Mouse (Mus musculus) MEL (cell line): ENCODE measurements around the gene Fscn2. TPM values are rescaled to one million over a fixed set of nuclear protein-coding genes. Genes with fewer than 3 reads are reported as not detected.

Experiments used
- DNase-seq: peaks from one replicate; pipeline ENCODE4 v3.0.0; 2011; ENCODE audit warnings: low read depth, low spot score
- H3K27ac ChIP-seq: 2 replicates; pipeline ENCODE4 v1.5.1; 2012; ENCODE audit warnings: low read depth, mild to moderate bottlenecking, control low read depth, low read length, moderate library complexity; ENCODE audit not compliant: control insufficient read depth
- H3K27me3 ChIP-seq, 2 experiments: fragments of 150-350 bp in 1 of 2; sonication (generic) in 1 of 2; 2 replicates each; pipeline ENCODE4 v1.6.1; 2012; ENCODE audit warnings: low read length in 2 of 2, mild to moderate bottlenecking in 2 of 2, improper control_type of control experiment in 1 of 2, moderate library complexity in 1 of 2; ENCODE audit not compliant: insufficient read depth in 2 of 2, control insufficient read depth in 1 of 2
- H3K36me3 ChIP-seq, 2 experiments: 2 replicates each; pipeline ENCODE4 v1.6.1; 2012 to 2014; ENCODE audit warnings: low read length in 2 of 2, improper control_type of control experiment in 1 of 2, inconsistent platforms in 1 of 2, mild to moderate bottlenecking in 1 of 2; ENCODE audit not compliant: insufficient read depth in 2 of 2, control insufficient read depth in 1 of 2
- H3K4me1 ChIP-seq, 2 experiments: fragments of 150-350 bp in 1 of 2; sonication (generic) in 1 of 2; 2 replicates each; pipeline ENCODE4 v1.6.1; 2012; ENCODE audit warnings: low read length in 2 of 2, improper control_type of control experiment in 1 of 2, mild to moderate bottlenecking in 1 of 2; ENCODE audit not compliant: insufficient read depth in 2 of 2, control insufficient read depth in 1 of 2
- H3K4me3 ChIP-seq, 2 experiments: fragments of 150-350 bp in 1 of 2; sonication (generic) in 1 of 2; 2 replicates each; pipeline ENCODE4 v1.5.1; 2012; ENCODE audit warnings: low read depth in 2 of 2, low read length in 2 of 2, mild to moderate bottlenecking in 2 of 2, moderate library complexity in 2 of 2, control low read depth in 1 of 2, improper control_type of control experiment in 1 of 2; ENCODE audit not compliant: control insufficient read depth in 1 of 2, insufficient read depth in 1 of 2
- H3K79me2 ChIP-seq: 2 replicates; pipeline ENCODE4 v1.6.1; 2012; ENCODE audit warnings: mild to moderate bottlenecking, low read length, moderate library complexity; ENCODE audit not compliant: control insufficient read depth, poor library complexity, insufficient read depth
- H3K9ac ChIP-seq: 2 replicates; pipeline ENCODE4 v1.6.1; 2012; ENCODE audit warnings: low read depth, mild to moderate bottlenecking, control low read depth, low read length, moderate library complexity; ENCODE audit not compliant: control insufficient read depth, poor library complexity, severe bottlenecking
- H3K9me3 ChIP-seq: fragments of 150-350 bp; sonication (generic); replicated peaks from 2 replicates; pipeline ENCODE4 v1.6.1; 2012; ENCODE audit warnings: mild to moderate bottlenecking, low read length, improper control_type of control experiment, moderate library complexity; ENCODE audit not compliant: insufficient read depth
- BHLHE40 ChIP-seq: IDR thresholded peaks from 2 replicates; pipeline ENCODE4 v1.6.1; 2012; ENCODE audit warnings: low read depth, mild to moderate bottlenecking, inconsistent platforms, low read length, improper control_type of control experiment, borderline replicate concordance
- CHD1 ChIP-seq: IDR thresholded peaks from 2 replicates; pipeline ENCODE4 v1.6.1; 2012; ENCODE audit warnings: low read depth, mild to moderate bottlenecking, inconsistent platforms, low read length, improper control_type of control experiment
- CTCF ChIP-seq, 3 experiments: IDR thresholded peaks in 2 of 3; conservative IDR thresholded peaks in 1 of 3; 2 replicates each; pipeline ENCODE4 v1.5.1; 2011 to 2012; ENCODE audit warnings: low read length in 3 of 3, low read depth in 2 of 3, mild to moderate bottlenecking in 2 of 3, improper control_type of control experiment in 1 of 3, inconsistent platforms in 1 of 3, mixed read lengths in 1 of 3, moderate library complexity in 1 of 3; ENCODE audit not compliant: control insufficient read depth in 1 of 3, insufficient read depth in 1 of 3, poor library complexity in 1 of 3, severe bottlenecking in 1 of 3
- E2F4 ChIP-seq: IDR thresholded peaks from 2 replicates; pipeline ENCODE4 v1.6.1; 2011; ENCODE audit warnings: low read depth, low read length, improper control_type of control experiment, borderline replicate concordance
- ELF1 ChIP-seq: IDR thresholded peaks from 2 replicates; pipeline ENCODE4 v1.6.1; 2014; ENCODE audit warnings: low read depth, mild to moderate bottlenecking, inconsistent platforms, low read length, improper control_type of control experiment, moderate library complexity
- EP300 ChIP-seq, 2 experiments: IDR thresholded peaks; 2 replicates each; pipeline ENCODE4 v1.6.1; 2011; ENCODE audit warnings: improper control_type of control experiment in 2 of 2, low read length in 2 of 2, low read depth in 1 of 2, mild to moderate bottlenecking in 1 of 2
- ETS1 ChIP-seq: IDR thresholded peaks from 2 replicates; pipeline ENCODE4 v1.6.1; 2012; ENCODE audit warnings: low read depth, mild to moderate bottlenecking, inconsistent platforms, low read length, improper control_type of control experiment, moderate library complexity
- GABPA ChIP-seq: IDR thresholded peaks from 2 replicates; pipeline ENCODE4 v1.6.1; 2012; ENCODE audit warnings: low read depth, mild to moderate bottlenecking, inconsistent platforms, low read length, improper control_type of control experiment, moderate library complexity
- GATA1 ChIP-seq: IDR thresholded peaks from 2 replicates; pipeline ENCODE4 v1.6.1; 2011; ENCODE audit warnings: low read depth, low read length, improper control_type of control experiment
- HCFC1 ChIP-seq: IDR thresholded peaks from 2 replicates; pipeline ENCODE4 v1.6.1; 2012; ENCODE audit warnings: low read depth, mild to moderate bottlenecking, inconsistent platforms, low read length, improper control_type of control experiment, moderate library complexity
- KAT2A ChIP-seq: conservative IDR thresholded peaks from 2 replicates; pipeline ENCODE4 v1.6.1; 2012; ENCODE audit warnings: low read depth, low read length, improper control_type of control experiment, inconsistent platforms
- MAX ChIP-seq: IDR thresholded peaks from 2 replicates; pipeline ENCODE4 v1.6.1; 2011; ENCODE audit warnings: low read length, improper control_type of control experiment
- MAZ ChIP-seq: IDR thresholded peaks from 2 replicates; pipeline ENCODE4 v1.6.1; 2012; ENCODE audit warnings: low read depth, mild to moderate bottlenecking, inconsistent platforms, low read length, improper control_type of control experiment
- MEF2A ChIP-seq: IDR thresholded peaks from 2 replicates; pipeline ENCODE4 v1.6.1; 2014; ENCODE audit warnings: low read depth, mild to moderate bottlenecking, inconsistent platforms, low read length, improper control_type of control experiment; ENCODE audit not compliant: poor library complexity, insufficient replicate concordance, severe bottlenecking; ENCODE audit errors: extremely low read depth
- MXI1 ChIP-seq: IDR thresholded peaks from 2 replicates; pipeline ENCODE4 v1.6.1; 2011; ENCODE audit warnings: mild to moderate bottlenecking, low read depth, low read length, improper control_type of control experiment
- MYB ChIP-seq: IDR thresholded peaks from 2 replicates; pipeline ENCODE4 v1.6.1; 2011; ENCODE audit warnings: mild to moderate bottlenecking, low read depth, low read length, improper control_type of control experiment
- MYC ChIP-seq: IDR thresholded peaks from 2 replicates; pipeline ENCODE4 v1.6.1; 2011; ENCODE audit warnings: low read depth, mild to moderate bottlenecking, low read length, improper control_type of control experiment, moderate library complexity
- NELFE ChIP-seq: IDR thresholded peaks from 2 replicates; pipeline ENCODE4 v1.6.1; 2011; ENCODE audit warnings: low read depth, low read length, improper control_type of control experiment
- POLR2A ChIP-seq, 2 experiments: IDR thresholded peaks; 2 replicates each; pipeline ENCODE4 v1.6.1; 2011 to 2012; ENCODE audit warnings: low read length in 2 of 2, mild to moderate bottlenecking in 2 of 2, control low read depth in 1 of 2, improper control_type of control experiment in 1 of 2, low read depth in 1 of 2, moderate library complexity in 1 of 2; ENCODE audit not compliant: control insufficient read depth in 1 of 2, insufficient read depth in 1 of 2, poor library complexity in 1 of 2
- POLR2AphosphoS2 ChIP-seq: IDR thresholded peaks from 2 replicates; pipeline ENCODE4 v1.6.1; 2011; ENCODE audit warnings: low read length, improper control_type of control experiment
- RAD21 ChIP-seq: IDR thresholded peaks from 2 replicates; pipeline ENCODE4 v1.6.1; 2011; ENCODE audit warnings: mild to moderate bottlenecking, low read depth, low read length, improper control_type of control experiment
- SIN3A ChIP-seq: IDR thresholded peaks from 2 replicates; pipeline ENCODE4 v1.6.1; 2012; ENCODE audit warnings: low read length, improper control_type of control experiment, inconsistent platforms
- SMC3 ChIP-seq: IDR thresholded peaks from 2 replicates; pipeline ENCODE4 v1.6.1; 2011; ENCODE audit warnings: low read depth, low read length, improper control_type of control experiment
- TBP ChIP-seq: IDR thresholded peaks from 2 replicates; pipeline ENCODE4 v1.8.0; 2011; ENCODE audit warnings: low read depth, low read length, improper control_type of control experiment
- USF1 ChIP-seq: IDR thresholded peaks from 2 replicates; pipeline ENCODE4 v1.6.1; 2014; ENCODE audit warnings: low read depth, mild to moderate bottlenecking, inconsistent platforms, low read length, improper control_type of control experiment, moderate library complexity
- USF2 ChIP-seq, 2 experiments: IDR thresholded peaks; 2 replicates each; pipeline ENCODE4 v1.6.1; 2011 to 2012; ENCODE audit warnings: improper control_type of control experiment in 2 of 2, low read length in 2 of 2, borderline replicate concordance in 1 of 2, inconsistent platforms in 1 of 2, low read depth in 1 of 2, mild to moderate bottlenecking in 1 of 2; ENCODE audit not compliant: insufficient read depth in 1 of 2
- ZKSCAN1 ChIP-seq: IDR thresholded peaks from 2 replicates; pipeline ENCODE4 v1.6.1; 2012; ENCODE audit warnings: low read depth, mild to moderate bottlenecking, inconsistent platforms, low read length, improper control_type of control experiment, moderate library complexity
- ZNF384 ChIP-seq: IDR thresholded peaks from 2 replicates; pipeline ENCODE4 v1.6.1; 2012; ENCODE audit warnings: low read depth, mild to moderate bottlenecking, inconsistent platforms, low read length, improper control_type of control experiment
- polyA plus RNA-seq, 2 experiments: library from polyadenylated mRNA; stranded (reverse) in 1 of 2; unstranded in 1 of 2; fragments of >175 nt in 1 of 2; fragments of >200 nt in 1 of 2; gene quantifications; 2 replicates each; pipeline versions ENCODE4 v1.2.1 to v1.2.4; 2012; ENCODE audit warnings: low replicate concordance in 2 of 2, low read depth in 1 of 2; ENCODE audit not compliant: insufficient read length in 2 of 2, insufficient read depth in 1 of 2, missing spikeins in 1 of 2
- total RNA-seq: library from RNA; depleted of rRNA; stranded (reverse); fragments of 300-350 nt; gene quantifications from 2 replicates; pipeline ENCODE4 v1.2.3, GENCODE M21; 2012

The Fscn2 gene
- total and polyA plus RNA-seq, 3 experiments: 0.61 to 0.62 TPM; not detected in 1

DNA sequence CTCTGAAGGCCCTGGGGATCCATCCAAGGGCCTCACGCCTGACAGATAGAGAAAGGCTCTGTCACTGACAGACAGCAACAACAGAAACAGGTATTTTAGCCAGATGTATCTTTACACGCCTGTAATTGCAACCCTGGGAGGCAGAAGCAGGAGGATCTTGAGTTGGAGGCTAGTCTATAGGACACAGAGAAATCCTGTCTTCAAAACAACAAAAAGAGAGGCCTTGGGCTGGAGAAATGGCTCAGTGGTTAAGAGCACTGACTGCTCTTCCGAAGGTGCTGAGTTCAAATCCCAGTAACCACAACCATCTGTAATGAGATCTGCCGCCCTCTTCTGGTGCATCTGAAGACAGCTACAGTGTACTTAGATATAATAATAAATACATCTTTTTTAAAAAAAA lies 4.4 kb upstream of the Fscn2 start:
- H3K4me1 ChIP-seq: peaks cover 12 to 46% of the 10 kb centered on the region in 2 experiments
- H3K4me3 ChIP-seq: no peak overlapping the region
- peaks cover 0 to 34% of the 10 kb centered on the region in 2 experiments; a peak in 2 of 4 replicates for H3K36me3 ChIP-seq
- no peak overlapping the region for H3K9ac ChIP-seq
- DNase-seq: no peak
- H3K79me2 ChIP-seq: no peaks in the 10 kb centered on the region
- H3K27me3 ChIP-seq: no peaks in the 10 kb centered on the region
- H3K9me3 ChIP-seq: no peaks in the 10 kb centered on the region
- H3K27ac ChIP-seq: no peak overlapping the region
- no peak for TF ChIP-seq NELFE
- no peak for TF ChIP-seq RAD21
- TF ChIP-seq CTCF (IDR thresholded peaks at IDR 0.05 in 2 of 3, conservative IDR thresholded peaks at IDR 0.05 in 1 of 3; ENCODE audit: control insufficient read depth in 1 of 3, insufficient read depth in 1 of 3, low read depth in 2 of 3, low read length in 3 of 3, poor library complexity in 1 of 3, severe bottlenecking in 1 of 3): peak in 2 of 3 experiments; percentile 13 to 25; a peak in 1 of 6 replicates
- TF ChIP-seq TBP: peak; percentile 53; the same call in 1 of the 2 replicates

DNA sequence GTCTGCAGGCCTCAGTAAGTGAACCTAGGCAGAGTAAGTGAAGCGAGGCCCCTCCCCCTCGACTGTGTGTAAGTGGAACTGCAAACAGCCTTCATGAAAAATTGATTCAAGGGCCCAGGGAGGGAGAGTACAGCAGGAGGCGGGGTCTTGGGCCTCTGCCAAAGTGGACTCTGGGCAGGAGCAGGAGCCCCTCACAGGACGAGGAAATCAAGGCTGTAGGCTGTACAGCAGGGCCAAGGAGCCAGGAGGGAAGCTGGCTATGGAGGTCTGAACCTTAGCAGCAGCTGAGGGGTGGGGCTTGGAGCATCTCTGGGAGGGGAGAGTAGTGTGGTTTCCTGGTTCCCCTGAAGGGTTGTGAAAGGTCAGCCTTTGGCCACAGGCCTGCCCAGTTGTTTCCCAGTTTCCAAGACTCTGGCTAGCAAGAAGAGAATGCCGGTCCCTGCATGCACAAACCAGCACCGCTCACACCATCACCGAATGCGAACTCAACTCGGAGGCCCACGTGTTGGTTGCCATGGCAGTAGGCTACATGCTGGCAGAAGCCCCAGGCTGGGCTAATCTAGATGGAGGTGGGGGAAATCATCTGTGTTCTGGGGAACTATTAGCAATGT lies 3.4 kb upstream of the Fscn2 start:
- no peaks in the 10 kb centered on the region for H3K27me3 ChIP-seq
- DNase-seq: peak; percentile 90
- H3K9me3 ChIP-seq: no peaks in the 10 kb centered on the region
- H3K9ac ChIP-seq: no peak overlapping the region
- H3K4me1 ChIP-seq: peaks cover 12 to 39% of the 10 kb centered on the region in 2 experiments
- no peaks in the 10 kb centered on the region for H3K79me2 ChIP-seq
- H3K27ac ChIP-seq: no peak overlapping the region
- H3K36me3 ChIP-seq: peaks cover 0 to 31% of the 10 kb centered on the region in 2 experiments; a peak in 2 of 4 replicates
- TF ChIP-seq SMC3 (no peak), MYC (peak; percentile 78), USF1 (peak; percentile 91), BHLHE40 (no peak), GABPA (no peak), E2F4 (no peak), MAZ (peak; percentile 63; the same call in 1 of the 2 replicates), POLR2AphosphoS2 (no peak), HCFC1 (peak; percentile 57; the same call in 1 of the 2 replicates), ZNF384 (no peak), GATA1 (peak; percentile 75), SIN3A (peak; percentile 97), MEF2A (no peak), USF2 (IDR thresholded peaks at IDR 0.05; ENCODE audit: borderline replicate concordance in 1 of 2, insufficient read depth in 1 of 2, low read depth in 1 of 2, low read length in 2 of 2) (peak in 1 of 2 experiments; percentile 35; a peak in 1 of 4 replicates), MYB (no peak), KAT2A (no peak), ZKSCAN1 (no peak), MAX (peak; percentile 94), CTCF (IDR thresholded peaks at IDR 0.05 in 2 of 3, conservative IDR thresholded peaks at IDR 0.05 in 1 of 3; ENCODE audit: control insufficient read depth in 1 of 3, insufficient read depth in 1 of 3, low read depth in 2 of 3, low read length in 3 of 3, poor library complexity in 1 of 3, severe bottlenecking in 1 of 3) (no peak), POLR2A (IDR thresholded peaks at IDR 0.05; ENCODE audit: control insufficient read depth in 1 of 2, insufficient read depth in 1 of 2, low read depth in 1 of 2, low read length in 2 of 2, poor library complexity in 1 of 2) (0 out of 4 replicates have a peak, but pooled peaks of 1 of the 2 experiments have one; percentile 30), CHD1 (no peak), ELF1 (peak; percentile 67; the same call in 1 of the 2 replicates), MXI1 (peak; percentile 100), ETS1 (peak; percentile 83), EP300 (IDR thresholded peaks at IDR 0.05; ENCODE audit: low read depth in 1 of 2, low read length in 2 of 2) (no peak), TBP (no peak)
- H3K4me3 ChIP-seq: no peak overlapping the region
